Mouse (Mus musculus): ENCODE results near the gene Cd7. TPM values are rescaled to one million over a fixed set of nuclear protein-coding genes. Genes with fewer than 3 reads are reported as not detected.
A peak's percentile ranks its signal among the peaks of the same experiment; 100 is the strongest.

The Cd7 gene
- total and polyA plus RNA-seq, 3 experiments, result 0.33 to 0.58 TPM; not detected in 1

DNA sequence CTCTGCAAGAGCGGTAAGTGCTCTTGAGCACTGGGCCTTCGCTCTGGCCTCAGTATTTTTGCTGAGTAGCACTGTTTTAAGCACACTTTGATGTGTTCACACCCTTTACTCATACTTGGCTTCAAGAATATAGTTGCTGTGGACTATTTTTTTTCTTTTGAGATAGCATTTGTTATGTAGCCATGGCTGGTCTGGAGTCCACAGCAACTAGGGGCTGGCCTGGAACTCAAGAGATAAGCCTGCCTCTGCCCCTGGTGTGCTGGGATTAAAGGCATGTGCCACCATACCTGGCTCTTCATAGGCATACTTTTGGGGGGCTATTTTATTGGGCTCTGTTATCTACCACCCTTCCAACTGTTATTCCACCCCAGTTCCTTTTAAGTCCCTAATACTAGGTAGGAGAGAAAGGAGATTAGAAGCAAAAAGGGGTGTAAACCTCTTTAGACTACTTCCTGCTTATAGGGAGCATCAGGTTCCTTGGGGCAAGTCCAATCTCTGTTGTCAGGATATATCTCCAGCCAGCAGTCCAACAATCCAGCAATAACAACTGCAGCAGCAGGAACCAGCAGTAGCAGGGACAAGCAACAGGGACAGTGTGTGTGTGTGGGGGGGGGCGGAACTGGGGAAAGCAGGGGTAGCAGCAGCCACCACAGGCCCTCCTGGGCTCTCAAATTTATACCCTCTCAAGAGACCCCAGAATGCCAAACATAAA lies 29.0 kb downstream of the Cd7 start:
- TF ChIP-seq MAX (IDR thresholded peaks at IDR 0.05; ENCODE audit: low read length) (0 out of 2 replicates have a peak, but pooled peaks have one; percentile 43), EP300 (IDR thresholded peaks at IDR 0.05; ENCODE audit: low read depth in 1 of 2, low read length in 2 of 2) (peak in 1 of 2 experiments; percentile 42), MAZ (IDR thresholded peaks at IDR 0.05; ENCODE audit: low read depth, low read length) (no peak), SIN3A (IDR thresholded peaks at IDR 0.05; ENCODE audit: low read length) (no peak), BHLHE40 (IDR thresholded peaks at IDR 0.05; ENCODE audit: borderline replicate concordance, low read depth, low read length) (0 out of 2 replicates have a peak, but pooled peaks have one; percentile 16), TAL1 (IDR thresholded peaks at IDR 0.05; ENCODE audit: low read length) (peak; percentile 36), ZNF384 (IDR thresholded peaks at IDR 0.05; ENCODE audit: low read depth, low read length) (peak; percentile 19; the same call in 1 of the 2 replicates)
- Histone ChIP-seq H3K4me3 (ENCODE audit: control insufficient read depth in 1 of 2, insufficient read depth in 1 of 2, low read depth in 2 of 2, low read length in 2 of 2) (no peak overlapping the region), H3K36me3 (ENCODE audit: control insufficient read depth in 1 of 2, insufficient read depth in 2 of 2, low read length in 2 of 2) (no peaks in the 10 kb centered on the region), H3K9ac (ENCODE audit: control insufficient read depth, low read depth, low read length, poor library complexity, severe bottlenecking) (no peak overlapping the region), H3K27ac (ENCODE audit: control insufficient read depth, low read depth, low read length) (no peak overlapping the region), H3K79me2 (ENCODE audit: control insufficient read depth, insufficient read depth, low read length, poor library complexity) (no peaks in the 10 kb centered on the region), H3K27me3 (ENCODE audit: control insufficient read depth in 1 of 2, insufficient read depth in 2 of 2, low read length in 2 of 2) (no peaks in the 10 kb centered on the region), H3K9me3 (replicated peaks; ENCODE audit: insufficient read depth, low read length) (no peaks in the 10 kb centered on the region), H3K4me1 (ENCODE audit: control insufficient read depth in 1 of 2, insufficient read depth in 2 of 2, low read length in 2 of 2) (peaks cover 7 to 10% of the 10 kb centered on the region in 2 experiments)
- DNase-seq (ENCODE audit: low read depth, low spot score), result peak; percentile 58

DNA sequence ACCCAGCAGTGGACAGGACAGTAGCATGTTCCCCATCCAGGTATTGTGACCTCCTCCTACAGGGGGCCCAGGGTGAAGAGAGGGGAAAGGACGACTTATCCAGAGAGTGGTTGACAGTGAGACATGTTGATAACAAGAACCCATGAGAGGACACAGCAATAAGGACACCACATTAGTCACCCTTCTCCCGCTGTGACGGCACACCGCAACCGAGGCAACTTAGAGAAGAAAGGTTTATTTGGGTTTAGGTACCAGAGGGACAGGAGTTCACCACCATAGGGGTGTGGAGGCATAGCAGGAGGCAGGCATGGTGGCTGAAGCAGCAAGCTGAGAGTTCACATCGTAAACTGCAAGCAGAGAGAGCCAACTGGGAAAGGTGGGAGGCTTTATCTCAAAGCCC lies 33.0 kb downstream of the Cd7 start:
- no peak overlapping the region for H3K4me3 ChIP-seq (ENCODE audit: control insufficient read depth in 1 of 2, insufficient read depth in 1 of 2, low read depth in 2 of 2, low read length in 2 of 2)
- TF ChIP-seq MEF2A (IDR thresholded peaks at IDR 0.05; ENCODE audit: extremely low read depth, insufficient replicate concordance, low read depth, low read length, poor library complexity, severe bottlenecking) (no peak), RCOR1 (IDR thresholded peaks at IDR 0.05; ENCODE audit: low read depth, low read length) (0 out of 2 replicates have a peak, but pooled peaks have one; percentile 8), USF1 (IDR thresholded peaks at IDR 0.05; ENCODE audit: low read depth, low read length) (no peak), MYC (IDR thresholded peaks at IDR 0.05; ENCODE audit: low read depth, low read length) (no peak), MXI1 (IDR thresholded peaks at IDR 0.05; ENCODE audit: low read depth, low read length) (0 out of 2 replicates have a peak, but pooled peaks have one; percentile 27), TBP (IDR thresholded peaks at IDR 0.05; ENCODE audit: low read depth, low read length) (no peak), MAFK (IDR thresholded peaks at IDR 0.05; ENCODE audit: borderline replicate concordance, low read depth, low read length) (no peak), EP300 (IDR thresholded peaks at IDR 0.05; ENCODE audit: low read depth in 1 of 2, low read length in 2 of 2) (no peak), RAD21 (IDR thresholded peaks at IDR 0.05; ENCODE audit: low read depth, low read length) (no peak), UBTF (IDR thresholded peaks at IDR 0.05; ENCODE audit: borderline replicate concordance, insufficient read depth, low read depth, low read length) (no peak), NELFE (IDR thresholded peaks at IDR 0.05; ENCODE audit: low read depth, low read length) (no peak), SIN3A (IDR thresholded peaks at IDR 0.05; ENCODE audit: low read length) (peak; percentile 40; the same call in 1 of the 2 replicates), GATA1 (IDR thresholded peaks at IDR 0.05; ENCODE audit: low read depth, low read length) (no peak), MAX (IDR thresholded peaks at IDR 0.05; ENCODE audit: low read length) (peak; percentile 54; the same call in 1 of the 2 replicates), CTCF (IDR thresholded peaks at IDR 0.05 in 2 of 3, conservative IDR thresholded peaks at IDR 0.05 in 1 of 3; ENCODE audit: control insufficient read depth in 1 of 3, insufficient read depth in 1 of 3, low read depth in 2 of 3, low read length in 3 of 3, poor library complexity in 1 of 3, severe bottlenecking in 1 of 3) (no peak), ZMIZ1 (IDR thresholded peaks at IDR 0.05; ENCODE audit: low read depth, low read length) (no peak), USF2 (IDR thresholded peaks at IDR 0.05; ENCODE audit: borderline replicate concordance in 1 of 2, insufficient read depth in 1 of 2, low read depth in 1 of 2, low read length in 2 of 2) (no peak), NRF1 (IDR thresholded peaks at IDR 0.05; ENCODE audit: insufficient read depth, low read depth, low read length, poor library complexity, severe bottlenecking) (no peak)
- no peaks in the 10 kb centered on the region for H3K79me2 ChIP-seq (ENCODE audit: control insufficient read depth, insufficient read depth, low read length, poor library complexity)
- no peak overlapping the region for H3K9ac ChIP-seq (ENCODE audit: control insufficient read depth, low read depth, low read length, poor library complexity, severe bottlenecking)
- no peak overlapping the region for H3K27ac ChIP-seq (ENCODE audit: control insufficient read depth, low read depth, low read length)
- H3K36me3 ChIP-seq (ENCODE audit: control insufficient read depth in 1 of 2, insufficient read depth in 2 of 2, low read length in 2 of 2), result no peaks in the 10 kb centered on the region
- peak; percentile 48 for DNase-seq (ENCODE audit: low read depth, low spot score)
- H3K4me1 ChIP-seq (ENCODE audit: control insufficient read depth in 1 of 2, insufficient read depth in 2 of 2, low read length in 2 of 2), result peaks cover 7 to 10% of the 10 kb centered on the region in 2 experiments
- no peaks in the 10 kb centered on the region for H3K9me3 ChIP-seq (replicated peaks; ENCODE audit: insufficient read depth, low read length)
- H3K27me3 ChIP-seq (ENCODE audit: control insufficient read depth in 1 of 2, insufficient read depth in 2 of 2, low read length in 2 of 2), result no peaks in the 10 kb centered on the region

Measured in MEL (cell line).